Mouse (Mus musculus) liver, embryonic 14.5 days (tissue): ENCODE measurements around the gene Fitm2. TPM values are rescaled to one million over a fixed set of nuclear protein-coding genes. Genes with fewer than 3 reads are reported as not detected.

Experiments used
- ATAC-seq: fragments of 200-750 bp; cut with Nextera tagmentation; 2 replicates; pipeline ENCODE4 v1.8.0; 2017; ENCODE audit warnings: moderate number of reproducible peaks, mild to moderate bottlenecking, moderate library complexity; ENCODE audit not compliant: insufficient read depth
- DNase-seq, 3 experiments: peaks; one replicate each; pipeline ENCODE4 v3.0.0-alpha.2; 2012 to 2013; ENCODE audit warnings: low read depth in 3 of 3, low spot score in 3 of 3
- H3K27ac ChIP-seq: fragments of 300-500 bp; sonication (generic); 2 replicates; pipeline ENCODE4 v1.5.1; 2014; ENCODE audit warnings: moderate library complexity, mild to moderate bottlenecking, control low read depth, inconsistent platforms
- H3K27me3 ChIP-seq: fragments of 300-500 bp; sonication (generic); 2 replicates; pipeline ENCODE4 v1.6.1; 2014; ENCODE audit warnings: mild to moderate bottlenecking, low read length, moderate library complexity; ENCODE audit not compliant: control insufficient read depth, insufficient read depth
- H3K36me3 ChIP-seq: fragments of 300-500 bp; sonication (generic); replicated peaks from 2 replicates; pipeline ENCODE4 v1.6.1; 2014; ENCODE audit warnings: low read depth; ENCODE audit not compliant: control insufficient read depth, insufficient read depth
- H3K4me1 ChIP-seq, 2 experiments: fragments of 200-500 bp in 1 of 2; fragments of 300-500 bp in 1 of 2; sonication (generic) in 1 of 2; replicated peaks; 2 replicates each; pipeline ENCODE4 v1.6.1; 2012 to 2014; ENCODE audit warnings: antibody characterized with exemption in 1 of 2, inconsistent platforms in 1 of 2, low read length in 1 of 2; ENCODE audit not compliant: control insufficient read depth in 2 of 2, insufficient read depth in 2 of 2
- H3K4me2 ChIP-seq: fragments of 300-500 bp; sonication (generic); 2 replicates; pipeline ENCODE4 v1.6.1; 2014; ENCODE audit warnings: low read depth, mild to moderate bottlenecking, control low read depth, moderate library complexity
- H3K4me3 ChIP-seq, 2 experiments: fragments of 200-500 bp in 1 of 2; fragments of 300-500 bp in 1 of 2; sonication (generic) in 1 of 2; 2 replicates each; pipeline ENCODE4 v1.5.1; 2012 to 2014; ENCODE audit warnings: low read depth in 2 of 2, low read length in 2 of 2, mild to moderate bottlenecking in 2 of 2, control low read depth in 1 of 2, inconsistent platforms in 1 of 2, moderate library complexity in 1 of 2; ENCODE audit not compliant: insufficient read depth in 1 of 2
- H3K9ac ChIP-seq: fragments of 300-500 bp; sonication (generic); replicated peaks from 2 replicates; pipeline ENCODE4 v1.6.1; 2014; ENCODE audit warnings: mild to moderate bottlenecking, control low read depth, moderate library complexity
- H3K9me3 ChIP-seq: fragments of 300-500 bp; sonication (generic); 2 replicates; pipeline ENCODE4 v1.6.1; 2016; ENCODE audit warnings: low read length, mixed read lengths; ENCODE audit not compliant: control insufficient read depth
- CTCF ChIP-seq: IDR thresholded peaks from 2 replicates; pipeline ENCODE4 v1.5.1; 2016; ENCODE audit warnings: antibody characterized with exemption, low read depth, control low read depth
- EP300 ChIP-seq: IDR thresholded peaks from 2 replicates; pipeline ENCODE4 v1.6.1; 2016; ENCODE audit warnings: antibody characterized with exemption, low read depth
- WGBS: fragments of 180-500 bp; shearing (Covaris S2); extraction: QIAGEN DNeasy Blood & Tissue Kit; methylation state at CpG from one replicate; pipeline ENCODE4 v1.1.7; 2014; ENCODE audit not compliant: insufficient replicate concordance; 5-methylcytosine and 5-hydroxymethylcytosine counted together
- polyA plus RNA-seq, 2 experiments: library from polyadenylated mRNA; depleted of rRNA in 1 of 2; stranded (reverse) in 1 of 2; unstranded in 1 of 2; fragments of >200 nt; fragmentation: Nextera tagmentation in 1 of 2; extraction: Ambion mirVana in 1 of 2; gene quantifications; 2 replicates each; pipeline versions ENCODE4 v1.2.1 to v1.2.3; 2012 to 2014

The Fitm2 gene
- polyA plus RNA-seq, 2 experiments: 1.9 to 3.1 TPM

DNA sequence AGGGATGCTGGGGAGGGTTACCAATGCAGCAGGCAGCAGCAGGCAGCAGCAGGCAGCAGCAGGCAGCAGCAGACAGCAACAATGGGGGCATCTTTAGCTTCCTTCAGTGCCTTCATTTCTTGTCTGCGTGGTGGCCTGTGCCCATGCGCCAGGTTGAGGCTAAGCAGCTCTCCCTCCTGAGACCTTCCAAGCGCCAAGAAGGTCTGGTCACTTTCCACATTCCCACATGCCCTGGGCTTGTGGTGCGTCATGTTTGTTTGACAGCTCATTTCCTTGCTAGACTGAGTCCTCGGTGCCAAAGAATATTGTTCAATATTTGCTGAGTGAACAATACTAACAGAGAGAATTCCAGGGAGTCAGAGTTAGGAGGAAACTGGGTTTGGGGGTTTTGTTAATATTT is 21.5 kb upstream of the Fitm2 start:
- Histone ChIP-seq H3K36me3 (no peaks in the 10 kb centered on the region), H3K9me3 (no peaks in the 10 kb centered on the region), H3K9ac (no peak overlapping the region), H3K4me3 (no peak overlapping the region), H3K4me2 (no peak overlapping the region), H3K27ac (no peak overlapping the region), H3K4me1 (no peaks in the 10 kb centered on the region), H3K27me3 (no peaks in the 10 kb centered on the region)
- DNase-seq (no peak), ATAC-seq (no peak)
- WGBS: 30% methylated on average over 5 of the region's 5 CpGs
- TF ChIP-seq EP300: no peak

DNA sequence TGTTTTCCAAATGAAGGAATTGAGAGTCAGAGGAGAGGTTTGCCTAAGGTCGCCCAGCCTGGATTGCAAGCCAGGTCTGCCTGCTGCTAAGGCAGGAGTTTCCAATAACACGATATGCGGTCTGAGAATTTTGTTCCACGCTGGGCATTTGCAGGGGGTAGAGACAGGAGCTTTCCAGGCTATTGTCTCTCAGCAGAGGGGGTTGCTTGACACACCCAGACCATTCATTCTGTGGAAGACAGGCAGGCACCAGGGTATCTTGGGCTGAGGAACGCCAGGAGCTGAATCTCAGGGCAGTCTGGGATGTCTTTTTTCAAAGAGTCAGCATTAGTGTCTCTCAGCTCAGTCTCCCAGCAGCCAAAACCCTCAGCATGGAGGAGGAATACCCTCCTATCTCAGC is 20.6 kb upstream of the Fitm2 start:
- ATAC-seq: no peak
- TF ChIP-seq CTCF: no peak
- no peak for TF ChIP-seq EP300
- Histone ChIP-seq H3K4me3 (no peak overlapping the region), H3K36me3 (no peaks in the 10 kb centered on the region), H3K4me2 (no peak overlapping the region), H3K27me3 (no peaks in the 10 kb centered on the region), H3K27ac (no peak overlapping the region), H3K9me3 (no peaks in the 10 kb centered on the region), H3K9ac (no peak overlapping the region), H3K4me1 (no peaks in the 10 kb centered on the region)
- 37% methylated on average over 5 of the region's 5 CpGs for WGBS
- no peak for DNase-seq

DNA sequence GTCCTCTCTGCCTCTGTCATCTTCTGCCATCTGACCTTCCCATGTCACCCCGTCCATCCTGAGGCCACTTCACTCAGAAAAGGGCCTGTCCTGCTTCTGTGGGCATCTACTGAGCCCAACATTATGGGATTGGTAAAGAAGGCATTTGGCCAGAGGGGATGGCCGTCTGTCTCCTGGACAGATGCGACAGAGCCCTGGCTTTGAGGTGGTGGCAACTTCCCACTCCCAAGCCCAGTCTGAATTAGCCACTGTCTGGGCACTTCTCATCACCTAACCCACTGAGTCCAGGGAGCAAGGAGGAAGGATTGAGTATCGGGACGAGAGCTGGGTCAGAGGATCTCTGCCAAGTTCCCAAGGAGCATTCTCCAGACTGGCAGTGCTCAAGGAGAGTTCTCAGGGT is 19.6 kb upstream of the Fitm2 start, which contains the start of gene R3hdml:
Gene R3hdml (plus strand): TSS at position 301 of the 400 bp plus-strand sequence.
- Histone ChIP-seq H3K27me3 (no peaks in the 10 kb centered on the region), H3K4me1 (no peaks in the 10 kb centered on the region), H3K4me3 (no peak within 1 kb of the TSS), H3K9me3 (no peaks in the 10 kb centered on the region), H3K9ac (no peak within 1 kb of the TSS), H3K27ac (no peak within 1 kb of the TSS), H3K36me3 (no peaks in the 10 kb centered on the region), H3K4me2 (no peak within 1 kb of the TSS)
- TF ChIP-seq EP300 (no peak), CTCF (no peak)
- ATAC-seq (no peak), DNase-seq (no peak)
- 51% methylated on average over 5 of the region's 5 CpGs for WGBS

DNA sequence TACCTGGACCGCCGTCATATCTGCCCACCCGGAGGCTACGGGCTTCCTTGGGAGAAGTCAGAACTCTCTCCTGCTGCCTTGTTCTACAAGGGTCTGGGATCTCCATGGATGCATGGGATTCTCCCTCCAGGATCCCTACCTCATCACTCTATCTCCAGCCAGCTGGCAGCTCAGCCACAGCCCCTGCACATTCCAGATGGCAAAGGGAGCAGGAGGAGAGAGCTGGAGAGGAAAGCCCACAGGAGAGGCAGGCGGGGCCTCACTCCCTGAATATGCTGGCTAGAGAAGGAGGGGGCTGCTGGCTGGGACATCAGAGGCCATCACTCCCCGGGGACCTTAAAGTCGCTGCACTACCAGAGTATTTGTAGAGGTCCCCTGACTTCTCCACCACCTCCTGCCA is 18.9 kb upstream of the Fitm2 start:
- ATAC-seq (no peak), DNase-seq (no peak)
- no peak overlapping the region for H3K9ac ChIP-seq
- H3K4me1 ChIP-seq: no peaks in the 10 kb centered on the region
- no peak overlapping the region for H3K4me2 ChIP-seq
- H3K36me3 ChIP-seq: no peaks in the 10 kb centered on the region
- WGBS: 58% methylated on average over 7 of the region's 7 CpGs
- no peak overlapping the region for H3K4me3 ChIP-seq
- no peaks in the 10 kb centered on the region for H3K27me3 ChIP-seq
- TF ChIP-seq EP300 (no peak), CTCF (no peak)
- H3K9me3 ChIP-seq: no peaks in the 10 kb centered on the region
- H3K27ac ChIP-seq: no peak overlapping the region

DNA sequence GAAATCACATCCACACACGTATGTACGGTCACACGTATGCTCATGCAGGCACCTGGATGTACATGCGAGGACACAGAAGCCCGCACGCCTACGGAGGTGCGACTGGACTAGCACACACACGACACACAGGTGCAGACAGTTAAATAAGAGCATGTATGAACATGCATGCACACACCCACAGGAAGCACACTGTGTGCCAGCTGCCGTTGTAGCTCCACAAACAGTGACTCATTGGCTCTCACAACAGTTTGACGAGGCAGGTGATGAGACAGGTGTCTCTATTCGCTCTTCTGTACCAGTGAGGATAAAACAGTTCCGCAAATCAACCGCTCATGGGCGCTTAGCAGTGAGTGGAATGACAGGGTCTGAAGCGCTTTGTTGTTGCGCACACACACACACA is 18.2 kb upstream of the Fitm2 start:
- TF ChIP-seq EP300: no peak
- no peak for TF ChIP-seq CTCF
- Histone ChIP-seq H3K9me3 (no peaks in the 10 kb centered on the region), H3K4me2 (no peak overlapping the region), H3K9ac (no peak overlapping the region), H3K27me3 (no peaks in the 10 kb centered on the region), H3K27ac (no peak overlapping the region), H3K4me1 (no peaks in the 10 kb centered on the region), H3K36me3 (no peaks in the 10 kb centered on the region), H3K4me3 (no peak overlapping the region)
- ATAC-seq (no peak), DNase-seq (no peak)
- 80% methylated on average over 17 of the region's 17 CpGs for WGBS
